Mouse (Mus musculus) liver, adult 2 months (tissue): ENCODE data around the gene Mettl4. TPM values are rescaled to one million over a fixed set of nuclear protein-coding genes. Genes with fewer than 3 reads are reported as not detected.
"Not testable (repeated sequence)": the region's sequence is repeated elsewhere in the genome, so short reads cannot be mapped to it uniquely, and the experiment has no call there.

Source experiments
- DNase-seq: peaks from one replicate; pipeline ENCODE4 v3.0.0-alpha.2; 2011; ENCODE audit warnings: low read depth, low spot score; ENCODE audit errors: extremely low read depth
- H3K27ac ChIP-seq: fragments of 200-500 bp; replicated peaks from 2 replicates; pipeline ENCODE4 v1.5.1; 2012; ENCODE audit warnings: low read depth, mild to moderate bottlenecking, control low read depth, inconsistent platforms, low read length; ENCODE audit not compliant: insufficient read depth
- H3K27me3 ChIP-seq: fragments of 200-500 bp; 2 replicates; pipeline ENCODE4 v1.6.1; 2012; ENCODE audit warnings: mild to moderate bottlenecking, moderate library complexity, low read length, inconsistent platforms; ENCODE audit not compliant: control insufficient read depth, insufficient read depth
- H3K36me3 ChIP-seq: fragments of 200-500 bp; 2 replicates; pipeline ENCODE4 v1.6.1; 2012; ENCODE audit warnings: low read length, inconsistent platforms; ENCODE audit not compliant: control insufficient read depth, insufficient read depth
- H3K4me1 ChIP-seq: fragments of 200-500 bp; 2 replicates; pipeline ENCODE4 v1.6.1; 2011; ENCODE audit warnings: low read length; ENCODE audit not compliant: control insufficient read depth, insufficient read depth
- H3K4me3 ChIP-seq: fragments of 200-500 bp; 2 replicates; pipeline ENCODE4 v1.5.1; 2011; ENCODE audit warnings: low read depth, mild to moderate bottlenecking, control low read depth, low read length, moderate library complexity; ENCODE audit not compliant: insufficient read depth
- H3K79me2 ChIP-seq: fragments of 200-500 bp; 2 replicates; pipeline ENCODE4 v1.6.1; 2012; ENCODE audit warnings: inconsistent platforms, mild to moderate bottlenecking, low read length, moderate library complexity; ENCODE audit not compliant: control insufficient read depth, insufficient read depth
- H3K9ac ChIP-seq: fragments of 200-500 bp; 2 replicates; pipeline ENCODE4 v1.6.1; 2012; ENCODE audit warnings: low read depth, mild to moderate bottlenecking, control low read depth, inconsistent platforms, low read length
- CTCF ChIP-seq: fragments of 200-500 bp; IDR thresholded peaks from 2 replicates; pipeline ENCODE4 v1.5.1; 2011; ENCODE audit warnings: low read depth, low read length, control low read depth
- POLR2A ChIP-seq: fragments of 200-500 bp; IDR thresholded peaks from 2 replicates; pipeline ENCODE4 v1.6.1; 2011; ENCODE audit warnings: low read length, control low read depth; ENCODE audit not compliant: insufficient read depth; ENCODE audit errors: extremely low read depth
- WGBS: fragments of 180-500 bp; shearing (Covaris S2); methylation state at CpG from one replicate; pipeline ENCODE4 v1.1.7; 2018; 5-methylcytosine and 5-hydroxymethylcytosine counted together
- polyA plus RNA-seq: library from polyadenylated mRNA; depleted of rRNA; stranded (reverse); fragments of >200 nt; gene quantifications from 2 replicates; pipeline ENCODE4 v1.2.3, GENCODE M21; 2012
- total RNA-seq: library from RNA; depleted of rRNA; stranded (reverse); fragments of >200 nt; gene quantifications from 2 replicates; pipeline ENCODE4 v1.2.3, GENCODE M21; 2014

The Mettl4 gene
- total and polyA plus RNA-seq, 2 experiments, result 2.5 to 12.5 TPM

- WGBS, result 1% methylated on average over 22 of the region's 22 CpGs
- DNase-seq, result no peak
- Histone ChIP-seq H3K4me1 (peaks cover 1% of the 10 kb centered on the region; the same call in 1 of the 2 replicates), H3K27ac (no peak overlapping the region), H3K4me3 (peak overlapping the region; percentile 73), H3K9ac (peak overlapping the region; percentile 16; the same call in 1 of the 2 replicates), H3K79me2 (no peaks in the 10 kb centered on the region), H3K36me3 (no peaks in the 10 kb centered on the region), H3K27me3 (no peaks in the 10 kb centered on the region)
- TF ChIP-seq POLR2A (no peak), CTCF (no peak)
These were observed 414 bp upstream of the Mettl4 start for GRCm38 (mm10) chr17:94750136-94750729.

DNA sequence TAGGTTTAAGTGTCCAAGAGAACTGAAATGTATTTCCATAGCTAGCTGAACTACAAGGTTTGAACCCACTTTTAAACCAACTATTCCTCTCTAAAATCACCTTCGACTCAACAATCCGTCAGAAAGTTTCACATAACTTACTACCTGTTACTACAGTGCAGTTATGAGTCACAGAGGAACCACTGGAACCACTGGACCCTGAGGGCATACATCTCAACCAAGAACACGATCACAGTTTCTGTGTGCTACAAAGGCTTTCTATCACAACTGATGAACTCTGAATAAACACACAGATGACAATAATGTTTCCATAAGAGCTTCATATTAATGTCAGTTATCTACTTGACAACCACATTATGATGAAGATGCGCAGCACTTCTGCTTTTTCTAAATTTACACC is 11.6 kb downstream of the Mettl4 start:
- 90% methylated on average over 4 of the region's 4 CpGs for WGBS
- no peak for DNase-seq

DNA sequence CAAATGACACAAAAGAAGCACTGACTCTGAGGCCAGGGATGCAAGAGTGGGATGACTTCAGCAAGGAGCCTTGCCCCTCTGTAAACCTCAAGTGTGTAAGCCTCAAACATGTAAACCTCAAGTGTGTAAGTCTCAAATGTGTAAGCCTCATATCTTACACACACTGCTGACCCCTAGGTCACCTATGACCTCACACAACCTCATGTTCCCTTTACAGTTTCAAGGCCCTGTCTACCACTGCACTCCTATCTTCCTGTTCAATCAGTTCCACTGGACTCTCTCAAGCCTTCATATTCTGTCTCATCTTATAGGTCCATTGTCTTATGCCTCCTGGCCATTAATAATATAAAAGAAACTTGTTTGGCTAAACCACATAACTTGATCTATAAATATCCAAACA is 13.9 kb downstream of the Mettl4 start:
- DNase-seq, result no peak
- Histone ChIP-seq H3K4me3 (no peak overlapping the region), H3K27ac (no peak overlapping the region), H3K27me3 (no peaks in the 10 kb centered on the region), H3K36me3 (peaks cover 24% of the 10 kb centered on the region), H3K9ac (no peak overlapping the region), H3K79me2 (no peaks in the 10 kb centered on the region), H3K4me1 (no peaks in the 10 kb centered on the region)
- TF ChIP-seq CTCF (no peak), POLR2A (no peak)

More for the DNA sequence above, 11.6 kb downstream of the Mettl4 start:
- no peak for TF ChIP-seq CTCF
- no peak for TF ChIP-seq POLR2A
- Histone ChIP-seq H3K4me3 (no peak overlapping the region), H3K27me3 (no peaks in the 10 kb centered on the region), H3K36me3 (peaks cover 26% of the 10 kb centered on the region), H3K4me1 (no peaks in the 10 kb centered on the region), H3K27ac (no peak overlapping the region), H3K79me2 (no peaks in the 10 kb centered on the region), H3K9ac (no peak overlapping the region)

DNA sequence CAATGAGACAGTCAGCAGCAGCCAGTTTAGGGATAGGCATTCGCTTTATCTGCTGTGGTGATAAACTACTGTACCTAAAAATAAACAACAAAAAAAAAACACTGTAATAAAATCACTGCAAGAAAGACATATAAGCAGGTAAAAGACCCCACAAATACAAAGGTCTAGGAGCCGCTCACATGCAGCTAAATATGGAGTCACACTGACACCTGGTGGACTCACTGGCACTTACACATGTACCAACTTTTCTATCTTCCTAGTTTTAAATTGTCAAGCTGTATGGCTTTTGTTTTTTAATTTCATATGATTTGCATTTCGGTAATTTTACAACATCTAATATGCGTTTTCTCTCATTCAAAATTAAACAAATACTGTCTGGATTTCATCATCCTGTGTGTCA is 14.4 kb downstream of the Mettl4 start:
- peaks cover 23% of the 10 kb centered on the region for H3K36me3 ChIP-seq
- WGBS, result 74% methylated on average over 4 of the region's 4 CpGs

GRCm38 (mm10) chr17:94730416-94730815 is 19.4 kb downstream of the Mettl4 start:
- not testable (repeated sequence) for H3K9ac ChIP-seq, H3K4me1 ChIP-seq, H3K4me3 ChIP-seq, H3K27ac ChIP-seq, H3K27me3 ChIP-seq, H3K79me2 ChIP-seq
- H3K36me3 ChIP-seq, result peaks cover 21% of the 10 kb centered on the region
- WGBS, result 29% methylated on average over 2 of the region's 2 CpGs
- TF ChIP-seq CTCF, result peak; percentile 36
- DNase-seq, result peak; percentile 47

More for the DNA sequence above, 14.4 kb downstream of the Mettl4 start:
- no peak for TF ChIP-seq CTCF
- no peak for TF ChIP-seq POLR2A
- Histone ChIP-seq H3K79me2 (no peaks in the 10 kb centered on the region), H3K4me1 (no peaks in the 10 kb centered on the region), H3K4me3 (no peak overlapping the region), H3K9ac (no peak overlapping the region), H3K27me3 (no peaks in the 10 kb centered on the region), H3K27ac (no peak overlapping the region)
- no peak for DNase-seq

DNA sequence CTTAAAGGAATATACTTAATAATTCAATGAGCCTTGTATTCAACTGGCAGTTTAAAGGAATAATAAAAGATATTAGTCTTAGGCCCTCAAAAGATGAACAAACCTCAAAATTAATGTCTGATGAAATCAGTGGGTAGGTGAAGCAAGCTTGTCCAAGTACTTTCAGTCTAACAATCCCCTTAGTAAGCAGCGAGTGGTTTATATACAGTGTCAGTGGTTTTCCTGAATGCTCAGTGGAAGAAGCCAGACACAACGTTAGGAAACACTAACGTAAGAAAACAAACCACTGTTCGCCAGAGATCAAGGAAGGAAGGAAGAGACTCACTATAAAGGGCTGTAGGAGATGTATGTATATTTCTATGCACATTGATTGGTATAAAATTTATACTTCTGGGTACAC is 23.1 kb downstream of the Mettl4 start:
- no peak for DNase-seq
- no peak overlapping the region for H3K4me3 ChIP-seq
- H3K9ac ChIP-seq, result no peak overlapping the region
- no peaks in the 10 kb centered on the region for H3K79me2 ChIP-seq
- H3K27me3 ChIP-seq, result no peaks in the 10 kb centered on the region
- H3K4me1 ChIP-seq, result no peaks in the 10 kb centered on the region
- 85% methylated on average over 4 of the region's 4 CpGs for WGBS
- TF ChIP-seq POLR2A, result no peak
- TF ChIP-seq CTCF, result no peak
- peaks cover 14% of the 10 kb centered on the region for H3K36me3 ChIP-seq
- no peak overlapping the region for H3K27ac ChIP-seq
